Mouse (Mus musculus): ENCODE results near the gene Pmm1.

DNA sequence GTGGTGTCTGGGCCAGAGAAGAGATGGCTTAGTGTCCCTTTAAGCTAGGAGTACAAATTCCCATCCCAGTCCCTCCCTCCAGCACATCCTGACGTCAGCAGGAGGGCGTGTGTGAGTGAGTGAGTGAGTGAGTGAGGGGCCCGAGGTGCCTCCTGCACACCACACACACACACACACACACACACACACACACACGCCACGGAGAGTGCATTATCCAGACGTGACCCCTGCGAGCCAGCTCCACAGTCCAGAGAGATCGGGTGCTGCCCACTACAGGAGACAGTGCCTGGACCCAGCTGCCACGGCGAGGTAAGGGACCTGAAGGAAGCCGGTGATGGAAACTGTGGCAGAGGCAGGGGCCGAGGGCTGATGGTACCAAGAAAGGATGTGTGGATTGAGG, 24.1 kb downstream of the Pmm1 start, which contains the start of gene Csdc2:
- peak; percentile 57 for TF ChIP-seq POLR2A (IDR thresholded peaks at IDR 0.05; ENCODE audit: insufficient read length, low read depth)
- TF ChIP-seq MYOD1 (IDR thresholded peaks at IDR 0.05; ENCODE audit: control insufficient read depth in 1 of 3, insufficient read length in 2 of 3, low read depth in 2 of 3) = no peak
- peak in 1 of 3 experiments; percentile 12 for TF ChIP-seq MYOG (IDR thresholded peaks at IDR 0.05; ENCODE audit: control insufficient read depth in 1 of 3, insufficient read depth in 1 of 3, insufficient read length in 2 of 3, low read depth in 2 of 3)
- no peak for TF ChIP-seq TCF12 (IDR thresholded peaks at IDR 0.05; ENCODE audit: insufficient read depth, poor library complexity, severe bottlenecking)
- TF ChIP-seq USF1 (IDR thresholded peaks at IDR 0.05; ENCODE audit: low read depth) = no peak
- TF ChIP-seq POLR2AphosphoS2 (IDR thresholded peaks at IDR 0.05; ENCODE audit: insufficient read length, low read depth) = no peak
- TF ChIP-seq REST (IDR thresholded peaks at IDR 0.05; ENCODE audit: insufficient read depth, insufficient read length) = no peak
- TF ChIP-seq MAX (IDR thresholded peaks at IDR 0.05; ENCODE audit: low read depth) = no peak
- TF ChIP-seq CEBPB (IDR thresholded peaks at IDR 0.05; ENCODE audit: insufficient read depth, poor library complexity, severe bottlenecking) = no peak
- TF ChIP-seq E2F4 (IDR thresholded peaks at IDR 0.05; ENCODE audit: insufficient read depth) = no peak
- no peak for TF ChIP-seq SRF (IDR thresholded peaks at IDR 0.05; ENCODE audit: control insufficient read depth, insufficient read length, low read depth)
- TF ChIP-seq TCF3 (IDR thresholded peaks at IDR 0.05; ENCODE audit: insufficient read length, low read depth) = no peak

Data from myocyte (in vitro differentiated cells).